Mouse (Mus musculus) lung, embryonic 14.5 days (tissue): ENCODE measurements around the gene Ifit1bl1. TPM values are rescaled to one million over a fixed set of nuclear protein-coding genes. Genes with fewer than 3 reads are reported as not detected.
"Not testable (repeated sequence)": the region's sequence is repeated elsewhere in the genome, so short reads cannot be mapped to it uniquely, and the experiment has no call there.

ENCODE experiments used
- ATAC-seq: fragments of 200-750 bp; cut with Nextera tagmentation; 2 replicates; pipeline ENCODE4 v1.8.0; 2017; ENCODE audit warnings: mild to moderate bottlenecking, moderate TSS enrichment, moderate library complexity; ENCODE audit not compliant: insufficient read depth
- DNase-seq: peaks from one replicate; pipeline ENCODE4 v3.0.0-alpha.2; 2015
- H3K27ac ChIP-seq: fragments of 300-500 bp; sonication (generic); 2 replicates; pipeline ENCODE4 v1.5.1; 2014; ENCODE audit warnings: low read depth, mild to moderate bottlenecking, moderate library complexity
- H3K27me3 ChIP-seq: fragments of 300-500 bp; sonication (generic); 2 replicates; pipeline ENCODE4 v1.6.1; 2014; ENCODE audit warnings: low read length, control low read depth; ENCODE audit not compliant: insufficient read depth
- H3K36me3 ChIP-seq: fragments of 300-500 bp; sonication (generic); 2 replicates; pipeline ENCODE4 v1.6.1; 2014; ENCODE audit warnings: control low read depth; ENCODE audit not compliant: insufficient read depth
- H3K4me1 ChIP-seq: fragments of 300-500 bp; sonication (generic); 2 replicates; pipeline ENCODE4 v1.6.1; 2014; ENCODE audit warnings: antibody characterized with exemption, control low read depth; ENCODE audit not compliant: insufficient read depth
- H3K4me2 ChIP-seq: fragments of 300-500 bp; sonication (generic); 2 replicates; pipeline ENCODE4 v1.6.1; 2014; ENCODE audit warnings: mild to moderate bottlenecking
- H3K4me3 ChIP-seq: fragments of 300-500 bp; sonication (generic); 2 replicates; pipeline ENCODE4 v1.5.1; 2014; ENCODE audit warnings: low read depth, low read length
- H3K9ac ChIP-seq: fragments of 300-500 bp; sonication (generic); 2 replicates; pipeline ENCODE4 v1.6.1; 2014
- H3K9me3 ChIP-seq: fragments of 300-500 bp; sonication (generic); 2 replicates; pipeline ENCODE4 v1.6.1; 2016; ENCODE audit warnings: low read depth, low read length, control low read depth
- CTCF ChIP-seq: IDR thresholded peaks from 2 replicates; pipeline ENCODE4 v1.5.1; 2016; ENCODE audit warnings: antibody characterized with exemption, low read depth
- WGBS: fragments of 180-500 bp; shearing (Covaris S2); extraction: QIAGEN DNeasy Blood & Tissue Kit; methylation state at CpG from one replicate; pipeline ENCODE4 v1.1.7; 2014; 5-methylcytosine and 5-hydroxymethylcytosine counted together
- polyA plus RNA-seq: library from polyadenylated mRNA; unstranded; fragments of >200 nt; fragmentation: Nextera tagmentation; extraction: Ambion mirVana; gene quantifications from 2 replicates; pipeline ENCODE4 v1.2.1, GENCODE M21; 2014

The Ifit1bl1 gene
- polyA plus RNA-seq, 1 experiment from 2014 or later, result 0.18 TPM

- TF ChIP-seq CTCF, result no peak
- no peaks in the 10 kb centered on the region for H3K9me3 ChIP-seq
- no peak overlapping the region for H3K27ac ChIP-seq
- no peaks in the 10 kb centered on the region for H3K27me3 ChIP-seq
- H3K4me3 ChIP-seq, result no peak overlapping the region
- no peak overlapping the region for H3K9ac ChIP-seq
- DNase-seq, result no peak
- H3K36me3 ChIP-seq, result no peaks in the 10 kb centered on the region
- no peak overlapping the region for H3K4me2 ChIP-seq
- 84% methylated on average over 3 of the region's 3 CpGs for WGBS
- no peaks in the 10 kb centered on the region for H3K4me1 ChIP-seq
- ATAC-seq, result no peak
Measured at GRCm38 (mm10) chr19:34605472-34605871, 3.7 kb upstream of the Ifit1bl1 start.

DNA sequence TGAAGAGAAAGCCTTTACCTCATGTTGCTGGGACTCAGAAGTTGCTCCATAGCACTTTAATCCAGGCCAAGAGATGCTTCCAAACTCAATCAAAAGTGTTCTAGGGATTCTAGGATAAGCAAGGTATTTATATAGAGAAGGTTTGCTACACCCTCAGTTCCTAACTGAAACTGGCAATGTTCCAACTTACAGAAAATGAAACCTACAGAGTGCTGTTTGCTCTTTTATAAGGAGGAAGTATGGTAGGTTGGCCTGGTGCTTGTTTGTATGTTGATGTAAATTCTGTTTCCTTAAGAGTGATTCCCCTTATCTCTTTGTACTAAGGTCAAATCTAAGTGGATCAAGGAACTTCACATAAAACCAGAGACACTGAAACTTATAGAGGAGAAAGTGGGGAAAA, 2.5 kb downstream of the Ifit1bl1 start:
- H3K9ac ChIP-seq, H3K36me3 ChIP-seq, ATAC-seq, H3K27me3 ChIP-seq, H3K9me3 ChIP-seq, H3K4me2 ChIP-seq, H3K4me3 ChIP-seq, H3K27ac ChIP-seq, H3K4me1 ChIP-seq: not testable (repeated sequence)
- peak; percentile 60 for DNase-seq

GRCm38 (mm10) chr19:34598341-34598740, 3.4 kb downstream of the Ifit1bl1 start:
- H3K4me1 ChIP-seq, result no peaks in the 10 kb centered on the region
- DNase-seq, result peak; percentile 88
- no peak for TF ChIP-seq CTCF
- no peaks in the 10 kb centered on the region for H3K27me3 ChIP-seq
- WGBS, result 64% methylated on average over 2 of the region's 2 CpGs
- H3K4me2 ChIP-seq, result no peak overlapping the region
- H3K27ac ChIP-seq, result no peak overlapping the region
- no peaks in the 10 kb centered on the region for H3K9me3 ChIP-seq
- ATAC-seq, result peak; percentile 54; the same call in 1 of the 2 replicates
- H3K4me3 ChIP-seq, result no peak overlapping the region
- no peak overlapping the region for H3K9ac ChIP-seq
- no peaks in the 10 kb centered on the region for H3K36me3 ChIP-seq

DNA sequence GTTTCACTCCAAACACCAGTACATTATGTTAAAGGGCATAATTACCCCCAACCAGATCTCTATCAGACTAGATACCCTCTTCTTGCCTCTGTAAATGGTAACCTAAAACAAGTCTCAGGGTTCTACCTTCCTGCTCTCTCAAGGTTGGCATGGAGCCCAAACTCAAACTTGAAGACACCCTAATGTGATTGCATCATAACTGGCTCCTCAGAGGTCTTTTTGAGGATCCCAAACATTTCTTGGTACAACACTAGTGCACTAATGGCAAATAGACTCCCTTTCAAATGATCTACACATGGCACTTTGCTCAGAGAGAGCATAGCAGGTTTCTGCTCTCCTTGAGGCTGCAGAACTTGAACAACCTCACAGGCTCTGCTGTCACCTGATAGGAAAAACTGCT, 4.9 kb downstream of the Ifit1bl1 start:
- Histone ChIP-seq H3K9ac (no peak overlapping the region), H3K9me3 (no peaks in the 10 kb centered on the region), H3K4me2 (no peak overlapping the region), H3K27me3 (no peaks in the 10 kb centered on the region), H3K4me1 (no peaks in the 10 kb centered on the region), H3K27ac (no peak overlapping the region), H3K4me3 (no peak overlapping the region), H3K36me3 (no peaks in the 10 kb centered on the region)
- DNase-seq, result no peak
- TF ChIP-seq CTCF, result no peak
- no peak for ATAC-seq

DNA sequence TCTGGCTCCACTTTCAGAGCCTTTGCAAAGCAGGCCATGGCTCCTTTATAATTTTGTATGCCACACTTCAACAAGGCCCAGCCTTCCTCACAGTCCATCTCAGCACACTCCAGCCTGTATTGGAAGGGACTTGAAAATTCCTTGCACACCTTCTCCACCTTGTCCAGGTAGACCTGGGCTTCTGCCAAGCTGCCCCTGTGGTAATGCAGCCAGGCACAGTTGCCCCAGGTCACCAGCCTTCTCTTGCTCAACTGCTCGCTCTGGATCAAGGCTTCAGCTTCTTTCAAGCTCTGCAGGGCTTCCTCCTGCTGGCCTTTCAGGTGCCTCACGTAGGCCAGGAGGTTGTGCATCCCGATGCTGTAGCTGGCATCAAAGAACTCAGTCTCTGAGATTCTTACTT, 7.2 kb downstream of the Ifit1bl1 start:
- not testable (repeated sequence) for DNase-seq, H3K27ac ChIP-seq, H3K4me3 ChIP-seq, H3K4me2 ChIP-seq, H3K9me3 ChIP-seq, H3K9ac ChIP-seq, ATAC-seq, H3K4me1 ChIP-seq, H3K27me3 ChIP-seq, H3K36me3 ChIP-seq
- WGBS, result 75% methylated on average over 3 of the region's 3 CpGs

DNA sequence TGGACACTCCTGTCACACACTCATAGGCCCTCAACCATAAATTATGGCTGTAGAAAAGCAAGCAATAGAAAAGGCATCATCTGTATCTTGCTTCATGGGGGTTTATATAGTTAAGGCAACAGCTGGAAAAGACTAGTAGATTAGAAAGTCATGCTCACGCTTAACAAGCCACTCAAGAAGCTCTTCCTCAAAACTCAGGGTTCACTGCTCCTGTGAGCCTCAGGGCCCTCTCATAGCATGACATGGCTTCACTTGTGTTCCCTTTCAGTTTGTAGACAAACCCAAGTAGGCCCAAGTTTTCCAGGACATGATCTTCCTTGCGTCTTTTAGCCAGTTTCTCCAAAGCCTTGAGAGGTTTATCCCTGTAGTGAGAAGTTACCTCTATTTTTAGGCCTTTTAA, 8.3 kb downstream of the Ifit1bl1 start:
- no peaks in the 10 kb centered on the region for H3K4me1 ChIP-seq
- H3K4me3 ChIP-seq, result no peak overlapping the region
- no peaks in the 10 kb centered on the region for H3K9me3 ChIP-seq
- H3K9ac ChIP-seq, result no peak overlapping the region
- H3K4me2 ChIP-seq, result no peak overlapping the region
- no peak for TF ChIP-seq CTCF
- H3K27ac ChIP-seq, result no peak overlapping the region
- H3K27me3 ChIP-seq, result no peaks in the 10 kb centered on the region
- DNase-seq, result no peak
- ATAC-seq, result no peak
- H3K36me3 ChIP-seq, result no peaks in the 10 kb centered on the region
- 82% methylated on average over 2 of the region's 2 CpGs for WGBS

DNA sequence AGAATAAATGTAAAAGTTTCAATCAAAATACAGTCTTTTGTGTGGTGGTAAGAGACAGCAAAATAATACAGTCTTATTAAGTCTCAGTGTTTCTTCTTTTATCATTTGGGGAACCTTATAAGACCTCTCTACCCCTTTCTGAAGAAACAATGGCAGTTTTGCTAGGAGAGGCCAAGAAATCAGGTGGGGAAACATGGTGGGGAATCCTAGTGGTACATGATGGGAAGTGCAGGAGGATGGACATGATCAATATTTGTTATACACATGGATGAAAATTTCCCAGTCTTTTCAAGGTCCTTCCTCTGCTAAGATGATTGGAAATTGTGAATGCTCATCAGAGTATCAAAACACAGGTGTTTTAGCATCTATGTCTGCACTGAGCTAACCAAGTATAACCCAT, 12.8 kb downstream of the Ifit1bl1 start:
- no peaks in the 10 kb centered on the region for H3K36me3 ChIP-seq
- H3K9me3 ChIP-seq, result no peaks in the 10 kb centered on the region
- no peak overlapping the region for H3K27ac ChIP-seq
- no peak for ATAC-seq
- H3K4me3 ChIP-seq, result no peak overlapping the region
- H3K4me2 ChIP-seq, result no peak overlapping the region
- H3K4me1 ChIP-seq, result no peaks in the 10 kb centered on the region
- no peak overlapping the region for H3K9ac ChIP-seq
- no peak for DNase-seq
- H3K27me3 ChIP-seq, result no peaks in the 10 kb centered on the region
- TF ChIP-seq CTCF, result peak; percentile 35

GRCm38 (mm10) chr19:34587898-34588692, 13.7 kb downstream of the Ifit1bl1 start:
- H3K27ac ChIP-seq, H3K9ac ChIP-seq, H3K4me2 ChIP-seq, H3K4me3 ChIP-seq, H3K9me3 ChIP-seq, H3K4me1 ChIP-seq, H3K36me3 ChIP-seq, H3K27me3 ChIP-seq: not testable (repeated sequence)
- DNase-seq (peak; percentile 46), ATAC-seq (peak; percentile 42; the same call in 1 of the 2 replicates)
- WGBS, result 59% methylated on average over 6 of the region's 12 CpGs

- H3K9ac ChIP-seq, H3K4me2 ChIP-seq, ATAC-seq, DNase-seq, H3K9me3 ChIP-seq, H3K36me3 ChIP-seq, H3K4me3 ChIP-seq, H3K27me3 ChIP-seq, H3K4me1 ChIP-seq, H3K27ac ChIP-seq: not testable (repeated sequence)
- WGBS, result 58% methylated on average over 5 of the region's 5 CpGs
Measured at GRCm38 (mm10) chr19:34585740-34586458, 15.9 kb downstream of the Ifit1bl1 start.

DNA sequence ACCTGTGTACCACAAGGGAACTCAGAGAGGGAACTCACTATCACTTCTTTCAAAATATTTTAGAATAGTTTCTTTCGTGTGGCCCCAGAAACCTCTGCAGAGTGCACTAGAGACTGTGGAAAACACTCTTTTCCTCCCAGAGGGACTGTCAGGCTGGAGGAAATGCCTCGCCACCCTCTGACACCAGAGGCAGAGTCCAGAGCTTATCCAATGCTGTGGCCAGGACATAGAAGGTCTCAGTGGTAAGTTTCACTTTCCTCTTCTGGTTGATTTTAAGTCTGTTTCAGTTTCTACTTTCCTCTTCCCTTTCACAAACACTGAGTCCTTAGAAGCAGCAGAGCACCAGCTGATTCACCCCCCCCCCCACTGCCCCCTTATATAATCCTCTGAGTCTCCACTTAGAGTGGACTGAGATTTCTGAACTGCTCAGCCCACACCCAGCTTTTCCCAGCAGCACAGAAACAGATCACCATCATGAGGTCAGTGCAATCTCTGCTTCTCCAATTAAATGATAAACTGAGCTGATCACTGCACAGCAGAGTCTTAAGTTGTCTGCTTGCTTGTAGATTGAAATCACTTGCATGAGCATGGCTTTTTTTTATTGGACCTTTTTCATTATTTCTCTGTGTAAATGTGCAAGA, 18.5 kb downstream of the Ifit1bl1 start, which contains the start of gene Ifit3:
Gene Ifit3, plus strand, starts transcription at position 406 of the 641 bp plus-strand sequence.
- DNase-seq, H3K4me1 ChIP-seq, H3K4me2 ChIP-seq, H3K4me3 ChIP-seq, H3K9ac ChIP-seq, H3K27ac ChIP-seq, H3K9me3 ChIP-seq, ATAC-seq, H3K36me3 ChIP-seq, H3K27me3 ChIP-seq: not testable (repeated sequence)
- WGBS, result 48% methylated on average over 2 of the region's 2 CpGs
